Comparison of ENCODE assay signal across 15 mouse cellular contexts in the genomic region with DNA sequence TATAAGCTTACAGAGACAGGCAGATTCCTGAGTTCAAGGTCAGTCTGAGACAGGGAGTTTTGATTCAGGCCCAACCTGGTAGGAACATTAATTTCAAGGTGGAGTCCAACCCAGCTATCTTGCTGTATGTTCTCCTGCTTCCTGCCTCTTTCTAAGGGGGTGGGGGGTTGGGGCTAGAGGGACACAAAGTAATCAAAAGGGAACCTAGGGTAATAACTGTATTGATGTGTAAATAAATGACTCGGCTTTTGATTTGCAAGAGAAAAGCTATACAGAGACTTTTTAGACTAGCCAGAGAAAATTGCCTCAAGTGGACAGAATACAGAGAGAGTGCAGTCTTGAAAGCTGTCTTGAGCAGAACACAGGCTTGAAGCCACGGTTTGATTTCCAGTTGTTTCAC.
"Had no signal": no experiment of that assay in that cellular context is flagged by ENCODE, and none has a peak within 500 bp of the region (broad histone marks: within the 10 kb centered on the region; RNA-seq: fewer than 3 reads in every experiment).

No protein-coding gene starts in this region.

- H3K4me2 ChIP-seq: neural tube, embryonic 13.5 days; neural tube, embryonic 15.5 days; stomach, embryonic 15.5 days had no signal

- H3K27ac ChIP-seq: neural tube, embryonic 13.5 days; neural tube, embryonic 15.5 days; stomach, embryonic 15.5 days; stomach, postnatal 0 days had no signal

- H3K4me1 ChIP-seq: neural tube, embryonic 13.5 days; neural tube, embryonic 15.5 days; stomach, embryonic 15.5 days had no signal

- H3K9ac ChIP-seq: neural tube, embryonic 13.5 days; neural tube, embryonic 15.5 days; stomach, embryonic 15.5 days had no signal

- H3K4me3 ChIP-seq: neural tube, embryonic 13.5 days; neural tube, embryonic 15.5 days; stomach, embryonic 15.5 days had no signal

- H3K36me3 ChIP-seq: neural tube, embryonic 13.5 days; neural tube, embryonic 15.5 days; stomach, embryonic 15.5 days had no signal

- H3K9me3 ChIP-seq: neural tube, embryonic 13.5 days; neural tube, embryonic 15.5 days; stomach, embryonic 15.5 days had no signal

- DNase-seq: retina, postnatal 1 day; right cerebral cortex, adult 18-20 months; right cerebral cortex, postnatal 14 days; right cerebral cortex, postnatal 25 days; right cerebral cortex, postnatal 4 days; thymus, adult 18-20 months; thymus, adult 2 months; thymus, postnatal 14 days; thymus, postnatal 25 days; thymus, postnatal 36 days; thymus, postnatal 4 days had no signal

- H3K27me3 ChIP-seq: neural tube, embryonic 13.5 days; neural tube, embryonic 15.5 days; stomach, embryonic 15.5 days had no signal
